Mouse (Mus musculus) myocyte (in vitro differentiated cells): ENCODE measurements around the gene Ago4. TPM values are rescaled to one million over a fixed set of nuclear protein-coding genes. Genes with fewer than 3 reads are reported as not detected.

Experiments used
- H3K27me3 ChIP-seq: one replicate; pipeline ENCODE4 v1.6.1; 2011; ENCODE audit not compliant: control insufficient read depth, insufficient read depth, insufficient read length
- H3K36me3 ChIP-seq: one replicate; pipeline ENCODE4 v1.6.1; 2011; ENCODE audit not compliant: control insufficient read depth, insufficient read depth
- H3K4me2 ChIP-seq: one replicate; pipeline ENCODE4 v1.6.1; 2011; ENCODE audit warnings: low read depth, control low read depth
- H3K4me3 ChIP-seq: one replicate; pipeline ENCODE4 v1.5.1; 2011; ENCODE audit warnings: mild to moderate bottlenecking, control low read depth, moderate library complexity
- H3K79me2 ChIP-seq: one replicate; pipeline ENCODE4 v1.6.1; 2011; ENCODE audit not compliant: control insufficient read depth, insufficient read depth
- H3ac ChIP-seq: one replicate; pipeline ENCODE4 v1.6.1; 2011; ENCODE audit not compliant: control insufficient read depth, insufficient read length
- CEBPB ChIP-seq: IDR thresholded peaks from 2 replicates; pipeline ENCODE4 v1.6.1; 2011; ENCODE audit warnings: mild to moderate bottlenecking, moderate library complexity; ENCODE audit not compliant: poor library complexity, insufficient read depth, severe bottlenecking
- E2F4 ChIP-seq: IDR thresholded peaks from one replicate; pipeline ENCODE4 v1.6.1; 2011; ENCODE audit warnings: mild to moderate bottlenecking, control low read depth, moderate library complexity; ENCODE audit not compliant: insufficient read depth
- MAX ChIP-seq: IDR thresholded peaks from one replicate; pipeline ENCODE4 v1.6.1; 2011; ENCODE audit warnings: low read depth, mild to moderate bottlenecking, control low read depth
- MYOD1 ChIP-seq, 3 experiments: IDR thresholded peaks; one replicate each; pipeline ENCODE4 v1.6.1; 2011; ENCODE audit warnings: control low read depth in 2 of 3, low read depth in 2 of 3, mild to moderate bottlenecking in 2 of 3, moderate library complexity in 1 of 3; ENCODE audit not compliant: insufficient read length in 2 of 3, control insufficient read depth in 1 of 3
- MYOG ChIP-seq, 3 experiments: IDR thresholded peaks; one replicate each; pipeline ENCODE4 v1.6.1; 2011; ENCODE audit warnings: control low read depth in 2 of 3, low read depth in 2 of 3, mild to moderate bottlenecking in 2 of 3; ENCODE audit not compliant: insufficient read length in 2 of 3, control insufficient read depth in 1 of 3, insufficient read depth in 1 of 3
- POLR2A ChIP-seq: IDR thresholded peaks from one replicate; pipeline ENCODE4 v1.6.1; 2011; ENCODE audit warnings: low read depth, mild to moderate bottlenecking, control low read depth, moderate library complexity; ENCODE audit not compliant: insufficient read length
- POLR2AphosphoS2 ChIP-seq: IDR thresholded peaks from one replicate; pipeline ENCODE4 v1.6.1; 2011; ENCODE audit warnings: low read depth, control low read depth; ENCODE audit not compliant: insufficient read length
- REST ChIP-seq: IDR thresholded peaks from one replicate; pipeline ENCODE4 v1.6.1; 2011; ENCODE audit warnings: mild to moderate bottlenecking, control low read depth, moderate library complexity; ENCODE audit not compliant: insufficient read depth, insufficient read length
- SRF ChIP-seq: IDR thresholded peaks from one replicate; pipeline ENCODE4 v1.6.1; 2011; ENCODE audit warnings: low read depth; ENCODE audit not compliant: control insufficient read depth, insufficient read length
- TCF12 ChIP-seq: IDR thresholded peaks from one replicate; pipeline ENCODE4 v1.6.1; 2011; ENCODE audit warnings: mild to moderate bottlenecking, control low read depth; ENCODE audit not compliant: poor library complexity, insufficient read depth, severe bottlenecking
- TCF3 ChIP-seq: IDR thresholded peaks from one replicate; pipeline ENCODE4 v1.6.1; 2011; ENCODE audit warnings: low read depth, control low read depth; ENCODE audit not compliant: insufficient read length
- USF1 ChIP-seq: IDR thresholded peaks from one replicate; pipeline ENCODE4 v1.6.1; 2011; ENCODE audit warnings: low read depth, mild to moderate bottlenecking, control low read depth, moderate library complexity
- polyA plus RNA-seq: library from polyadenylated mRNA; unstranded; fragments of >200 nt; fragmentation: generic; extraction: Trizol; gene quantifications from one replicate; pipeline ENCODE4 v1.2.1, GENCODE M21; 2012; ENCODE audit warnings: missing spikeins

The Ago4 gene
- polyA plus RNA-seq, 1 experiment = 0.02 TPM

GRCm38 (mm10) chr4:126447126-126447525 lies 86.1 kb downstream of the Ago4 start:
- Histone ChIP-seq H3ac (no peak overlapping the region), H3K4me2 (no peak overlapping the region), H3K79me2 (no peaks in the 10 kb centered on the region), H3K27me3 (no peaks in the 10 kb centered on the region), H3K36me3 (peaks cover 4% of the 10 kb centered on the region), H3K4me3 (no peak overlapping the region)
- TF ChIP-seq MYOD1 (IDR thresholded peaks at IDR 0.05; ENCODE audit: control insufficient read depth in 1 of 3, insufficient read length in 2 of 3, low read depth in 2 of 3) = no peak
- no peak for TF ChIP-seq MAX
- no peak for TF ChIP-seq E2F4
- no peak for TF ChIP-seq MYOG (IDR thresholded peaks at IDR 0.05; ENCODE audit: control insufficient read depth in 1 of 3, insufficient read depth in 1 of 3, insufficient read length in 2 of 3, low read depth in 2 of 3)
- no peak for TF ChIP-seq SRF
- no peak for TF ChIP-seq CEBPB
- TF ChIP-seq REST = no peak
- TF ChIP-seq TCF12 = no peak

GRCm38 (mm10) chr4:126444528-126444927 lies 88.7 kb downstream of the Ago4 start:
- H3K4me2 ChIP-seq = no peak overlapping the region

More at GRCm38 (mm10) chr4:126444528-126444927, 88.7 kb downstream of the Ago4 start:
- no peaks in the 10 kb centered on the region for H3K79me2 ChIP-seq
- no peak overlapping the region for H3K4me3 ChIP-seq
- H3K36me3 ChIP-seq = peaks cover 22% of the 10 kb centered on the region
- TF ChIP-seq POLR2AphosphoS2 (no peak), USF1 (no peak), MYOG (IDR thresholded peaks at IDR 0.05; ENCODE audit: control insufficient read depth in 1 of 3, insufficient read depth in 1 of 3, insufficient read length in 2 of 3, low read depth in 2 of 3) (no peak), TCF3 (no peak), POLR2A (no peak), MYOD1 (IDR thresholded peaks at IDR 0.05; ENCODE audit: control insufficient read depth in 1 of 3, insufficient read length in 2 of 3, low read depth in 2 of 3) (no peak), SRF (no peak), E2F4 (no peak), CEBPB (no peak), MAX (no peak), TCF12 (no peak), REST (no peak)
- H3K27me3 ChIP-seq = no peaks in the 10 kb centered on the region
- no peak overlapping the region for H3ac ChIP-seq

Other genes starting within 250 kb of the Ago4 start
- 0.06 TPM for gene Col8a2, start 246.7 kb downstream of the Ago4 start, polyA plus RNA-seq
- 31.5 TPM for gene Adprhl2, start 211.8 kb downstream of the Ago4 start, polyA plus RNA-seq
- gene Tekt2, start 207.8 kb downstream of the Ago4 start, polyA plus RNA-seq = 0.49 TPM
- 4.5 TPM for gene Ago3, start 103.9 kb downstream of the Ago4 start, polyA plus RNA-seq
- gene Ago1, start 64.9 kb downstream of the Ago4 start, polyA plus RNA-seq = 8.4 TPM
- 1.7 TPM for gene Clspn, start 23.5 kb upstream of the Ago4 start, polyA plus RNA-seq
- gene 5730409E04Rik, start 76.3 kb upstream of the Ago4 start, polyA plus RNA-seq = 1.8 TPM
- gene Psmb2, start 144.2 kb upstream of the Ago4 start, polyA plus RNA-seq = 236 TPM
- 0.02 TPM for gene Tfap2e, start 202.8 kb upstream of the Ago4 start, polyA plus RNA-seq
- 25.8 TPM for gene Ncdn, start 220.0 kb upstream of the Ago4 start, polyA plus RNA-seq
- gene AU040320, start 220.1 kb upstream of the Ago4 start, polyA plus RNA-seq = 56.6 TPM